Mouse (Mus musculus): ENCODE measurements around the gene Ttc28. TPM values are rescaled to one million over a fixed set of nuclear protein-coding genes. Genes with fewer than 3 reads are reported as not detected.

The Ttc28 gene
- polyA plus RNA-seq, 1 experiment from 2014 or later: 3.5 TPM

DNA sequence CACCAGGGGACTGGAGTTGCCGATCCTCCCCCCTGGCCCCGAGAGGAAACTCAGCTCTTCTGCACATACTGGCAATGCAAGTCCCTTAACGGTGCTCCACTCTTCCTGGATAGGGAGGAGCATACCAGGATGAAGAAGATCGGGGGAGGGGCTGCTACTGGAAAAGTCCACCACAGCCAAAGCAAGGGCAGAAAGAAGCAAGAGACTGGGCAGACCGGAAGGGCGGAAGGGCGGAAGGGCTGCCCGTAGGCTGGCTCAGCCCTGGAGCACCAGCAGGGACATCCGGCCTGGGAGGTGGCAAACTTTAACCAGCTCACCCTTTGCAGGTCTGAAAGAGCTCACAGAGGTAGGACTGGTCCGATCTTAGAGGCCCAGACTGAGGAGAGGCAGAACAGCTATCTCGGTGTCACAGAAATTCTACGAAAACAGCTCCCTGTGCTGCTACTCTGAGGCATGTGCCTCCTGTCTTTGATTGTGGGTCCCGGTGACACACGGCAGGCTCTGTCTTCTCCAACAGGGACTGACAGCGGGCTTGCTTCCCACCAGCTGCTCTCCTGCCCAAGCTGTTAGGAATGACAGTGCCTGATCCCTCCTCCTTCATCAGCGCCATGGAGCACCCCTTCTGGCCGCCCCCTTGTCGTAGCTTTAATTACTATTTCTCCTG, 338.0 kb downstream of the Ttc28 start:
- 64% methylated on average over 18 of the region's 18 CpGs for WGBS
- Histone ChIP-seq H3K27ac (replicated peaks) (no peak overlapping the region), H3K9me3 (ENCODE audit: control insufficient read depth, low read length) (no peaks in the 10 kb centered on the region), H3K4me1 (replicated peaks; ENCODE audit: control insufficient read depth, insufficient read depth) (no peaks in the 10 kb centered on the region), H3K4me2 (replicated peaks; ENCODE audit: low read depth) (no peak overlapping the region), H3K27me3 (ENCODE audit: control insufficient read depth, insufficient read depth, low read length) (no peaks in the 10 kb centered on the region), H3K36me3 (ENCODE audit: control insufficient read depth, insufficient read depth, low read length) (no peaks in the 10 kb centered on the region), H3K4me3 (ENCODE audit: low read depth, low read length) (no peak overlapping the region), H3K9ac (ENCODE audit: low read length) (no peak overlapping the region)
- TF ChIP-seq CTCF (IDR thresholded peaks at IDR 0.05; ENCODE audit: low read depth): no peak
- no peak for TF ChIP-seq EP300 (optimal IDR thresholded peaks at IDR 0.05)
- ATAC-seq (ENCODE audit: low FRiP score, low TSS enrichment) (no peak), DNase-seq (ENCODE audit: low spot score) (no peak)

- ATAC-seq (ENCODE audit: low FRiP score, low TSS enrichment): no peak
Observed at GRCm38 (mm10) chr5:111218111-111218891, 338.7 kb downstream of the Ttc28 start.

GRCm38 (mm10) chr5:111218998-111219397, 339.4 kb downstream of the Ttc28 start:
- no peak overlapping the region for H3K27ac ChIP-seq (replicated peaks)
- no peaks in the 10 kb centered on the region for H3K9me3 ChIP-seq (ENCODE audit: control insufficient read depth, low read length)
- H3K4me2 ChIP-seq (replicated peaks; ENCODE audit: low read depth): no peak overlapping the region
- no peaks in the 10 kb centered on the region for H3K27me3 ChIP-seq (ENCODE audit: control insufficient read depth, insufficient read depth, low read length)
- 88% methylated on average over 5 of the region's 5 CpGs for WGBS
- H3K4me3 ChIP-seq (ENCODE audit: low read depth, low read length): no peak overlapping the region
- DNase-seq (ENCODE audit: low spot score) (no peak), ATAC-seq (ENCODE audit: low FRiP score, low TSS enrichment) (no peak)
- H3K9ac ChIP-seq (ENCODE audit: low read length): no peak overlapping the region
- H3K4me1 ChIP-seq (replicated peaks; ENCODE audit: control insufficient read depth, insufficient read depth): no peaks in the 10 kb centered on the region
- H3K36me3 ChIP-seq (ENCODE audit: control insufficient read depth, insufficient read depth, low read length): peaks cover 11% of the 10 kb centered on the region; the same call in 1 of the 2 replicates
- no peak for TF ChIP-seq CTCF (IDR thresholded peaks at IDR 0.05; ENCODE audit: low read depth)
- no peak for TF ChIP-seq EP300 (optimal IDR thresholded peaks at IDR 0.05)

More at GRCm38 (mm10) chr5:111218111-111218891, 338.7 kb downstream of the Ttc28 start:
- H3K4me3 ChIP-seq (ENCODE audit: low read depth, low read length): no peak overlapping the region
- H3K9me3 ChIP-seq (ENCODE audit: control insufficient read depth, low read length): no peaks in the 10 kb centered on the region
- 57% methylated on average over 6 of the region's 6 CpGs for WGBS
- H3K27ac ChIP-seq (replicated peaks): no peak overlapping the region
- no peaks in the 10 kb centered on the region for H3K4me1 ChIP-seq (replicated peaks; ENCODE audit: control insufficient read depth, insufficient read depth)
- DNase-seq (ENCODE audit: low spot score): no peak
- H3K27me3 ChIP-seq (ENCODE audit: control insufficient read depth, insufficient read depth, low read length): no peaks in the 10 kb centered on the region
- no peak overlapping the region for H3K9ac ChIP-seq (ENCODE audit: low read length)
- TF ChIP-seq CTCF (IDR thresholded peaks at IDR 0.05; ENCODE audit: low read depth) (no peak), EP300 (optimal IDR thresholded peaks at IDR 0.05) (no peak)
- H3K4me2 ChIP-seq (replicated peaks; ENCODE audit: low read depth): no peak overlapping the region
- peaks cover 4% of the 10 kb centered on the region; the same call in 1 of the 2 replicates for H3K36me3 ChIP-seq (ENCODE audit: control insufficient read depth, insufficient read depth, low read length)

DNA sequence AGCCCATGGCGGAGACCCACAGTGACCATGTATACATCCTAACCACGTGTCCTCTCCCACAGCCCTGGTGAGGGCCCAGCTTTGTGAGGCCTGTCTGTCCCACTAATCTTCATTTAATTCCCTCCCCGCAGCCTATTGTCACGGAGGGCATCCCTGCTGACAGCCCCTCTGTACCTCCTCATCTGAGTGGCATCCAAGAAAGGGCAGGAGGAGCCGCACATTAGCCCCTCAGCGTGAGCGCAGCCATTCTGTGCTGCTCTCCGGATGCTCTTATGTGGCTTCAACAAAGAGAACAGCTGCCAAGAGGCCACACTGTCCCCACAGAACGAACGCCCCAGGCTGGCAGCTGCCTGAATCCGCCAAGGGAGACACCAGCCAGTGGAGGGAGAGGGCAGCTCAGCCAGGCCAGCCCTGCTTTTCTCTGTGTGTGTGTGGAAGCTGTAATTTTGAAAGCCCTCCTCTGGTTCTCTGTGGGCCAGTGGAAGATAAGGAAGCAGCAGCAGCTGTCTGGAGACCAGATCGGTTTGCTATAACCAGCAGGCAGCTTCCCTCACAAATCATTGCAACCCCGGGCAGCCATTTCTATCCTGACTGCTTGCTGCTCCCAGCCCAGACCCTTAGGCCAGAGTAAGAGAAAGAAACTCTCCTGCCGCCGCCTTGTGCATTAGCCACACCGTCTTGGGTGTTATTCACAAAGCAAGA, 341.2 kb downstream of the Ttc28 start:
- 72% methylated on average over 16 of the region's 16 CpGs for WGBS
- H3K36me3 ChIP-seq (ENCODE audit: control insufficient read depth, insufficient read depth, low read length): peaks cover 21% of the 10 kb centered on the region; the same call in 1 of the 2 replicates

DNA sequence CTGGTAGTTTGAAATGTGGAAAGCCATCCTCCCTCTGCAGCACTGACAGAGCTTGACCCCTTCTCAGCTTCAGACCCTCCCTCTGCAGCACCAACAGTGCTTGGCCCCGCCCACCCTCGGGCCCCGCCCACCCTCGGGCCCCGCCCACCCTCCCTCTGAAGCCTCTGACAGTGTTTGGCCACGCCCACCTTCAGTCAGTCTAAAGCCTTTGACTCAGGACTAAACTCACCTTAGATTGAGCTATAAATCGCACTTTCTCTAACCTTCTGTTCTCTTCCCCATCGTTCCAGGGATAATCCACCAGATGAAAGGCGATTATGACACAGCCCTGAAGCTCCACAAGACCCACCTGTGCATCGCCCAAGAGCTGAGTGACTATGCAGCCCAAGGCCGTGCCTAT, 343.2 kb downstream of the Ttc28 start:
- no peaks in the 10 kb centered on the region for H3K27me3 ChIP-seq (ENCODE audit: control insufficient read depth, insufficient read depth, low read length)
- no peak overlapping the region for H3K4me2 ChIP-seq (replicated peaks; ENCODE audit: low read depth)
- DNase-seq (ENCODE audit: low spot score) (no peak), ATAC-seq (ENCODE audit: low FRiP score, low TSS enrichment) (no peak)
- no peak overlapping the region for H3K27ac ChIP-seq (replicated peaks)
- H3K36me3 ChIP-seq (ENCODE audit: control insufficient read depth, insufficient read depth, low read length): peaks cover 21% of the 10 kb centered on the region; the same call in 1 of the 2 replicates
- H3K4me1 ChIP-seq (replicated peaks; ENCODE audit: control insufficient read depth, insufficient read depth): 0 out of 2 replicates have a peak, but pooled peaks cover 6% of the 10 kb centered on the region
- no peak overlapping the region for H3K9ac ChIP-seq (ENCODE audit: low read length)
- no peak overlapping the region for H3K4me3 ChIP-seq (ENCODE audit: low read depth, low read length)
- no peaks in the 10 kb centered on the region for H3K9me3 ChIP-seq (ENCODE audit: control insufficient read depth, low read length)
- TF ChIP-seq EP300 (optimal IDR thresholded peaks at IDR 0.05): no peak
- no peak for TF ChIP-seq CTCF (IDR thresholded peaks at IDR 0.05; ENCODE audit: low read depth)
- WGBS: 40% methylated on average over 11 of the region's 11 CpGs

More for the DNA sequence above, 341.2 kb downstream of the Ttc28 start:
- ATAC-seq (ENCODE audit: low FRiP score, low TSS enrichment): no peak
- Histone ChIP-seq H3K27me3 (ENCODE audit: control insufficient read depth, insufficient read depth, low read length) (no peaks in the 10 kb centered on the region), H3K27ac (replicated peaks) (no peak overlapping the region), H3K4me3 (ENCODE audit: low read depth, low read length) (no peak overlapping the region), H3K4me1 (replicated peaks; ENCODE audit: control insufficient read depth, insufficient read depth) (no peaks in the 10 kb centered on the region), H3K4me2 (replicated peaks; ENCODE audit: low read depth) (no peak overlapping the region), H3K9me3 (ENCODE audit: control insufficient read depth, low read length) (no peaks in the 10 kb centered on the region), H3K9ac (ENCODE audit: low read length) (no peak overlapping the region)
- TF ChIP-seq CTCF (IDR thresholded peaks at IDR 0.05; ENCODE audit: low read depth): no peak
- no peak for TF ChIP-seq EP300 (optimal IDR thresholded peaks at IDR 0.05)
- DNase-seq (ENCODE audit: low spot score): no peak

Data from stomach, postnatal 0 days (tissue).